Comparison of ENCODE assay signal across 8 mouse cellular contexts in the genomic region with DNA sequence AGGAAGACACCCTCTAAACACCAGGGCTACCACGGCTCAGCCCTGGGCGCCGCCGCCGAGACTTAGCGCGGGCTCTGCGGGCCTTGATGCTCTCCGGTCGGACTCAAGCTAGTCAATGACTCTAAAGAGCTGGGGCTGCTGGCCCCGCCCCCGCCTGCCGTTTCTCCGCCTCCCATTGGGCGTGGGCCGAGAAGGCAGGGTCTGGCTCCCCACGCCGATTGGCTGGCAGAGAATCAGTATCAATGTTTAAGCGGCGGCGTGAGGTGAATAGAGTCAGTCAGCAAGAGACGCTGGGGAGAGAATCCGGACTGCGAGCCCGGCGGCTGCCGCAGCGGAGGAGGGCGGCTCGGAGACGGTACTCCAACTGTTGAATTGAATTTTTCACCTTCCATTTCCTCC. TPM values are rescaled to one million over a fixed set of nuclear protein-coding genes. Genes with fewer than 3 reads are reported as not detected.
DNase-seq lines count a peak whose midpoint lies in the region; ATAC-seq and TF ChIP-seq lines count a peak whose summit lies in the region.

A gene (plus strand): TSS at position 276 of the 399 bp plus-strand sequence.

- peaks cover 22% of the 10 kb centered on the region; the same call in 1 of the 2 replicates for H3K4me1 ChIP-seq in heart, embryonic 12.5 days (replicated peaks)
- H3K4me1 ChIP-seq in kidney, postnatal 0 days (replicated peaks; ENCODE audit: insufficient read depth, low read length): peaks cover 5% of the 10 kb centered on the region
- H3K4me1 ChIP-seq in liver, adult 2 months (ENCODE audit: control insufficient read depth, insufficient read depth, low read length): no peaks in the 10 kb centered on the region; the same call in 1 of the 2 replicates

- WGBS in heart, embryonic 12.5 days: under 1% methylated on average over 31 of the region's 31 CpGs
- under 1% methylated on average over 31 of the region's 31 CpGs for WGBS in kidney, postnatal 0 days
- under 1% methylated on average over 31 of the region's 31 CpGs for WGBS in liver, adult 2 months

- 0 out of 2 replicates have a peak, but pooled peaks have one; percentile 3 for TF ChIP-seq CTCF in kidney, postnatal 0 days (IDR thresholded peaks at IDR 0.05; ENCODE audit: low read depth)
- no peak for TF ChIP-seq CTCF in liver, adult 2 months (IDR thresholded peaks at IDR 0.05; ENCODE audit: low read depth, low read length)

- H3K4me2 ChIP-seq in heart, embryonic 12.5 days: peak within 1 kb of the TSS; percentile 92
- H3K4me2 ChIP-seq in kidney, postnatal 0 days (ENCODE audit: low read length): peak within 1 kb of the TSS; percentile 80

- peak within 1 kb of the TSS; percentile 76 for H3K4me3 ChIP-seq in heart, embryonic 12.5 days
- H3K4me3 ChIP-seq in kidney, postnatal 0 days (replicated peaks; ENCODE audit: low read depth, low read length): peak within 1 kb of the TSS; percentile 52
- H3K4me3 ChIP-seq in liver, adult 2 months (ENCODE audit: insufficient read depth, low read depth, low read length): peak within 1 kb of the TSS; percentile 54

- peak; percentile 57; the same call in 1 of the 2 replicates for ATAC-seq in erythroid progenitor cell, adult 5-6 weeks (replicated peaks; ENCODE audit: low FRiP score, poor library complexity, severe bottlenecking)
- ATAC-seq in heart, embryonic 12.5 days (ENCODE audit: insufficient number of reproducible peaks, low FRiP score): peak; percentile 92
- peak; percentile 96 for ATAC-seq in kidney, postnatal 0 days (replicated peaks; ENCODE audit: low FRiP score, low read depth)
- peak; percentile 72 for ATAC-seq in monocyte, adult 5-6 weeks (replicated peaks; ENCODE audit: insufficient number of reproducible peaks, low FRiP score, low TSS enrichment, poor library complexity, severe bottlenecking)

- DNase-seq in 3134 (ENCODE audit: extremely low read depth, insufficient read length, low spot score): peak; percentile 92
- DNase-seq in brain, embryonic 18.5 days (ENCODE audit: low read depth, low spot score): peak; percentile 92
- DNase-seq in kidney, postnatal 0 days (ENCODE audit: low spot score): peak; percentile 96
- DNase-seq in liver, adult 2 months (ENCODE audit: extremely low read depth, low read depth, low spot score): peak; percentile 72
- peak; percentile 47 for DNase-seq in splenic B cell, adult 2 months (ENCODE audit: low read depth, low spot score)

- peak within 1 kb of the TSS; percentile 68; the same call in 1 of the 2 replicates for H3K27ac ChIP-seq in heart, embryonic 12.5 days (ENCODE audit: poor library complexity, severe bottlenecking)
- no peak within 1 kb of the TSS; the same call in 1 of the 2 replicates for H3K27ac ChIP-seq in kidney, postnatal 0 days
- 0 out of 2 replicates have a peak within 1 kb of the TSS, but pooled peaks have one; percentile 6 for H3K27ac ChIP-seq in liver, adult 2 months (replicated peaks; ENCODE audit: insufficient read depth, low read depth, low read length)

- H3K9me3 ChIP-seq in heart, embryonic 12.5 days (replicated peaks): no peaks in the 10 kb centered on the region
- H3K9me3 ChIP-seq in kidney, postnatal 0 days (replicated peaks; ENCODE audit: low read length): no peaks in the 10 kb centered on the region

- peak; percentile 57 for TF ChIP-seq POLR2A in liver, adult 2 months (IDR thresholded peaks at IDR 0.05; ENCODE audit: extremely low read depth, insufficient read depth, low read length)

- H3K36me3 ChIP-seq in heart, embryonic 12.5 days: no peaks in the 10 kb centered on the region
- no peaks in the 10 kb centered on the region for H3K36me3 ChIP-seq in kidney, postnatal 0 days (ENCODE audit: insufficient read depth, low read length)
- no peaks in the 10 kb centered on the region for H3K36me3 ChIP-seq in liver, adult 2 months (ENCODE audit: control insufficient read depth, insufficient read depth, low read length)
- H3K36me3 ChIP-seq in splenic B cell, adult 2 months (ENCODE audit: control insufficient read depth, insufficient read depth, low read length, poor library complexity, severe bottlenecking): no peaks in the 10 kb centered on the region

- H3K27me3 ChIP-seq in heart, embryonic 12.5 days (replicated peaks): peaks cover 19% of the 10 kb centered on the region
- H3K27me3 ChIP-seq in kidney, postnatal 0 days (ENCODE audit: insufficient read depth, low read length): peaks cover 40% of the 10 kb centered on the region
- peaks cover 24% of the 10 kb centered on the region; the same call in 1 of the 2 replicates for H3K27me3 ChIP-seq in liver, adult 2 months (ENCODE audit: control insufficient read depth, insufficient read depth, low read length)
- peaks cover 5% of the 10 kb centered on the region for H3K27me3 ChIP-seq in splenic B cell, adult 2 months (ENCODE audit: control insufficient read depth, insufficient read depth, low read length, poor library complexity, severe bottlenecking)

- peak within 1 kb of the TSS; percentile 75 for H3K9ac ChIP-seq in heart, embryonic 12.5 days
- H3K9ac ChIP-seq in kidney, postnatal 0 days (ENCODE audit: low read depth, low read length): peak within 1 kb of the TSS; percentile 35; the same call in 1 of the 2 replicates
- H3K9ac ChIP-seq in liver, adult 2 months (ENCODE audit: low read depth, low read length): peak within 1 kb of the TSS; percentile 38

- H3K79me2 ChIP-seq in liver, adult 2 months (ENCODE audit: control insufficient read depth, insufficient read depth, low read length): no peaks in the 10 kb centered on the region

RNA-seq across cellular contexts. Expression of the gene that starts here (rescaled TPM):
- total RNA-seq in erythroid progenitor cell, adult 5-6 weeks (2015; ENCODE audit: low replicate concordance): not detected in 2 replicates
- total RNA-seq in erythroid progenitor cell, adult 5-6 weeks (2017; ENCODE audit: low replicate concordance): not detected in 2 replicates
- 1.7 and 1.8 TPM in 2 replicates for polyA plus RNA-seq in heart, embryonic 12.5 days (2016; fragmentation: Nextera tagmentation; extraction: Ambion mirVana)
- 6.7 and 6.8 TPM in 2 replicates for polyA plus RNA-seq in kidney, postnatal 0 days (2015; fragmentation: Nextera tagmentation; extraction: Ambion mirVana)
- total RNA-seq in liver, adult 2 months (2014; rRNA removed): 1.1 and 2.4 TPM in 2 replicates
- 0.07 and 0.26 TPM in 2 replicates for polyA plus RNA-seq in liver, adult 2 months (2012; rRNA removed)
- under 0.01 TPM in 1 of 3 replicates, not detected in the others for total RNA-seq in monocyte, adult 5-6 weeks (2017)

Comparison
In these comparisons a context has a peak if more than half of its experiments do, and no peak if none do; other contexts are left out.
1. Peak in ATAC-seq in erythroid progenitor cell, adult 5-6 weeks; RNA of the gene not detected or under 1 TPM.
2. Peak in ATAC-seq in monocyte, adult 5-6 weeks; RNA of the gene not detected or under 1 TPM.